Mouse (Mus musculus): ENCODE measurements around the gene Aars. TPM values are rescaled to one million over a fixed set of nuclear protein-coding genes. Genes with fewer than 3 reads are reported as not detected.

The Aars gene
- polyA plus RNA-seq (2012; rRNA removed) (41.7 and 46.9 TPM in 2 replicates), polyA plus RNA-seq (2014; fragmentation: Nextera tagmentation; extraction: Ambion mirVana) (50.5 and 52.1 TPM in 2 replicates)

DNA sequence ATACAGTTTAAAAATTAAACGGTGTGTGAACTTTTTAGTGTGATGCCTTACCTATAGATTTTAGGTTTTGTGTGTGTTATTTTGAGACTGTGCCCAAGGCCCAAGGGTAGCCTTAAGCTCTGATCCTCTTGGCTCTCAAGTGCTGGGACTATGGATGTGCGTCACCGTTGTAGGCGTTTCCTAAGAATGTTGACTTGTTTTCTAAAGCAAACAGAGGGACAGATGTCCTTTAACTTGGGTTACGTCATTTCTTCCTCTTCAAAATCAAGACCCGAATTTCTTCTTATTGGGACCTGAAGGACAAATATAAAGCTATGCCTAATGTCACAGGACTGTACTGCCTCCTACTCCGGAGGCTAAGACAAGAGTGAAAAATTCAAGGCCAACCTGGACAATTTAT lies at the start of gene Aars:
Aars (plus strand) TSS at position 229 of the 400 bp plus-strand sequence.
- Histone ChIP-seq H3K4me1 (ENCODE audit: control insufficient read depth, insufficient read depth, low read length) (peaks cover 10% of the 10 kb centered on the region), H3K36me3 (ENCODE audit: control insufficient read depth, insufficient read depth, low read length) (peaks cover 12% of the 10 kb centered on the region), H3K4me2 (replicated peaks; ENCODE audit: low read depth, low read length, severe bottlenecking) (peak within 1 kb of the TSS; percentile 69), H3K27me3 (ENCODE audit: control insufficient read depth, insufficient read depth, low read length) (no peaks in the 10 kb centered on the region), H3K9ac (ENCODE audit: low read depth, low read length, severe bottlenecking) (peak within 1 kb of the TSS; percentile 73), H3K27ac (replicated peaks; ENCODE audit: low read depth, low read length) (peak within 1 kb of the TSS; percentile 69), H3K9me3 (ENCODE audit: control insufficient read depth, low read length) (no peaks in the 10 kb centered on the region), H3K4me3 (replicated peaks; ENCODE audit: low read length) (peak within 1 kb of the TSS; percentile 75)
- ATAC-seq (ENCODE audit: low FRiP score, low read depth) (no peak), DNase-seq (ENCODE audit: low spot score) (no peak)
- 96% methylated on average over 7 of the region's 7 CpGs for WGBS
- no peak for TF ChIP-seq POLR2A (IDR thresholded peaks at IDR 0.05; ENCODE audit: borderline replicate concordance, extremely low read depth, insufficient read depth, insufficient read length)

DNA sequence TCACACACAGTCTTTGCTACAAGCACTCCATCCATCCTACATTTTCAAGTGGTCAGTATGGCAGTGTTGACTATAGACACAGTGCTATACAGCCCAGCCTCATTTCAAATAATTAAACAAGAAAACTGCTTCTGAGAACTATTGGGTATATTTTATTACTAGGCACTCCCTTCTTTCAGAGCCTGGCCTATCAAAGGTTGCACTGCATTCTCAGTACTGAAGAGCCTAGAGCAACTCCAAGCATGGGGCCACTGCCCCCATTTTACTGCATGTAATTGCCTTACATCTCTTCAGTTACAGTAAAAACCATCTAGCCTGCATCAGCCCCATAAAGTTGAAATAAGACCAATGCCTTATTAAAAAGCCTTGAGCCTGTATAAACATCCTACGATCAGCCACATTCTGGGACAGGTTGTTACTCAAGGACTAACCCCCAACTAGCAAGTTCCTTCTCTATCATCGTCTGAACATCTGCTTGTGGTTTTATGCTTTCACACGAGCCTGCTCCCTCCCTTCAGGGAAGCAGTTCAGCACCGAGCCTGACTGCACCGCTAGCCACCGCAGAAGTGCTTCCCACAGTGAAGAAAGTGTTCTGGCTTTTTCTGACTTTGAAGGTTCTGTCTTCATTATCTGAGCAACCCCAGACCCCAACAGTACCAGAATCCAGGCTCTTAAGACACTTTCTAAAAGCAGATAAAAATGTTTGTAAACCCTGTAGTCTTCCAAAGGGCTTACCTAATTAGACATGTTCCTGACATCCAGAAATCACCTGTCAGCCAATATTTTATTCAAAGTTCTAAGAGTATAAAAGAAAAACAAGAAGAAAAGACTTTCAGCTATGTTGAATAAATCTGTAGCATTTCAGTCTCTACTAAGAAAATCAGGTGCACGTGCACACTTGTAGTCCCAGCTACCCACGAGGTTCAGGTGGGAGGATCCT lies 44.9 kb upstream of the Aars start:
- Histone ChIP-seq H3K36me3 (ENCODE audit: control insufficient read depth, insufficient read depth, low read length) (peaks cover 92% of the 10 kb centered on the region), H3K4me3 (replicated peaks; ENCODE audit: low read length) (no peak overlapping the region), H3K27ac (replicated peaks; ENCODE audit: low read depth, low read length) (no peak overlapping the region), H3K4me2 (replicated peaks; ENCODE audit: low read depth, low read length, severe bottlenecking) (no peak overlapping the region), H3K9ac (ENCODE audit: low read depth, low read length, severe bottlenecking) (no peak overlapping the region), H3K27me3 (ENCODE audit: control insufficient read depth, insufficient read depth, low read length) (no peaks in the 10 kb centered on the region), H3K4me1 (ENCODE audit: control insufficient read depth, insufficient read depth, low read length) (no peaks in the 10 kb centered on the region), H3K9me3 (ENCODE audit: control insufficient read depth, low read length) (no peaks in the 10 kb centered on the region)
- DNase-seq (ENCODE audit: low spot score): no peak
- 79% methylated on average over 8 of the region's 8 CpGs for WGBS
- no peak for TF ChIP-seq POLR2A (IDR thresholded peaks at IDR 0.05; ENCODE audit: borderline replicate concordance, extremely low read depth, insufficient read depth, insufficient read length)
- no peak for ATAC-seq (ENCODE audit: low FRiP score, low read depth)

DNA sequence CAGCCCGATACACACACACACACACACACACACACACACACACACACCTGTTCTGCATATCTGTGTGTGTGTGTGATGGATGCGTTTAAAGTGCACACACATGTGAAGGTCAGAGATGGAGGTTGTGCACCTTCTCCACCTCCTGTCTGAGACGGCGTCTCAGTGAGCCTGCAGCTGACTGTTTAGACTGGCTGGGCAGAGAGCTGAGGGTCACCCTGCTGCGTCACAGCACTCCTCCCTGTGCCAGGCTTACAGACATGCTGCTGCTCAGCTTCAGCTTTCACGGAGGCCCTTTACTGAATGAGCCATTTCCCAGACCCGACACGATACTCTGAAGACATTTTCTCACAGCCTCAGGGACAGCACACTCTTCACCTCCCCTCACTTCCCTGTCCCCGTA lies 42.9 kb upstream of the Aars start:
- Histone ChIP-seq H3K27me3 (ENCODE audit: control insufficient read depth, insufficient read depth, low read length) (no peaks in the 10 kb centered on the region), H3K9ac (ENCODE audit: low read depth, low read length, severe bottlenecking) (no peak overlapping the region), H3K4me3 (replicated peaks; ENCODE audit: low read length) (no peak overlapping the region), H3K27ac (replicated peaks; ENCODE audit: low read depth, low read length) (no peak overlapping the region), H3K4me1 (ENCODE audit: control insufficient read depth, insufficient read depth, low read length) (no peaks in the 10 kb centered on the region), H3K4me2 (replicated peaks; ENCODE audit: low read depth, low read length, severe bottlenecking) (no peak overlapping the region), H3K36me3 (ENCODE audit: control insufficient read depth, insufficient read depth, low read length) (peaks cover 81% of the 10 kb centered on the region), H3K9me3 (ENCODE audit: control insufficient read depth, low read length) (no peaks in the 10 kb centered on the region)
- ATAC-seq (ENCODE audit: low FRiP score, low read depth) (no peak), DNase-seq (ENCODE audit: low spot score) (no peak)
- WGBS: 89% methylated on average over 9 of the region's 9 CpGs
- no peak for TF ChIP-seq POLR2A (IDR thresholded peaks at IDR 0.05; ENCODE audit: borderline replicate concordance, extremely low read depth, insufficient read depth, insufficient read length)

DNA sequence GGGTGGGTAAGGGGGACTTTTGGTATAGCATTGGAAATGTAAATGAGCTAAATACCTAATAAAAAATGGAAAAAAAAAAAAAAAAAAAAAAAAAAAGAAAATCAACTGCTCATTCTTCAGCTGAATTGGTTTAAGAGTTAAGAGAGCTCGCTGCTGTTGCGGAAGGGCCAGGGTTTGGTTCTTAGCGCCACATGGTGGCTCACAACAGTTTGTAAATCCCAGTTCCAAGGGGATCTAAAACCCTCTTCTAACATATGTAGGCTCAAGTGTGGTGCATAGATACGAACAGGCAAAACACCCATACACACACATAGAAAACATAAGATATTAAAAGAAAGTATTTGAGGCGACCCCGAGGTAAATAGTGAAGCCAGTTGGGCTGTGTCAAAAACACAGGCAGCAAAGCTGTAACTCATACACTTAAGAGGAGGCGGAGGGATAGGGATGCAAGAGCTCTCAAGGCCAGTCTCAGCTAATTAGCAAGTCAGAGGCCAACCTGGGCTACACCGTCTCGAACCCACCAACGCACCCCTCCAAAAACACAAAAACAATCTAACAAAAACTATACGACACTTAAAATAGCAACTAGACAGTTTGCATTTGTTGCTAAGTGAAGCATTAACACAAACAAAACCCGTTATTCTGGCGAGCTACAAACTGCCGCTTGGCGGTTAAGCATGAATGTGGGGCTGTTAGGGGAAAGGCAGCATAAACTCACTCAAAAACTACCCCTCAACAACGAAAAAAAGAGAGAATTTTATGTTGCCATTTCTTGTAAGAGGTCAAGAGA lies 36.1 kb upstream of the Aars start:
- peaks cover 8% of the 10 kb centered on the region for H3K4me1 ChIP-seq (ENCODE audit: control insufficient read depth, insufficient read depth, low read length)
- TF ChIP-seq POLR2A (IDR thresholded peaks at IDR 0.05; ENCODE audit: borderline replicate concordance, extremely low read depth, insufficient read depth, insufficient read length): no peak
- ATAC-seq (ENCODE audit: low FRiP score, low read depth) (no peak), DNase-seq (ENCODE audit: low spot score) (no peak)
- WGBS: 37% methylated on average over 16 of the region's 16 CpGs
- H3K9ac ChIP-seq (ENCODE audit: low read depth, low read length, severe bottlenecking): peak overlapping the region; percentile 85
- H3K27ac ChIP-seq (replicated peaks; ENCODE audit: low read depth, low read length): peak overlapping the region; percentile 79
- peak overlapping the region; percentile 94 for H3K4me3 ChIP-seq (replicated peaks; ENCODE audit: low read length)
- no peaks in the 10 kb centered on the region for H3K27me3 ChIP-seq (ENCODE audit: control insufficient read depth, insufficient read depth, low read length)
- peaks cover 19% of the 10 kb centered on the region for H3K36me3 ChIP-seq (ENCODE audit: control insufficient read depth, insufficient read depth, low read length)
- H3K4me2 ChIP-seq (replicated peaks; ENCODE audit: low read depth, low read length, severe bottlenecking): peak overlapping the region; percentile 71
- no peaks in the 10 kb centered on the region for H3K9me3 ChIP-seq (ENCODE audit: control insufficient read depth, low read length)
